Mouse (Mus musculus) stomach, postnatal 0 days (tissue): ENCODE measurements around the gene Zpbp2.

Experiments
- CTCF ChIP-seq: IDR thresholded peaks from 2 replicates; pipeline ENCODE4 v1.5.1; 2016; ENCODE audit warnings: antibody characterized with exemption, low read depth, mild to moderate bottlenecking, moderate library complexity
- EP300 ChIP-seq: optimal IDR thresholded peaks from 2 replicates; pipeline ENCODE3; 2016; ENCODE audit warnings: antibody characterized with exemption

GRCm38 (mm10) chr11:98599291-98599690 lies 48.4 kb downstream of the Zpbp2 start:
- TF ChIP-seq CTCF, result no peak
- TF ChIP-seq EP300, result no peak
